31 mouse cellular contexts compared by ENCODE assay signal in the genomic region with DNA sequence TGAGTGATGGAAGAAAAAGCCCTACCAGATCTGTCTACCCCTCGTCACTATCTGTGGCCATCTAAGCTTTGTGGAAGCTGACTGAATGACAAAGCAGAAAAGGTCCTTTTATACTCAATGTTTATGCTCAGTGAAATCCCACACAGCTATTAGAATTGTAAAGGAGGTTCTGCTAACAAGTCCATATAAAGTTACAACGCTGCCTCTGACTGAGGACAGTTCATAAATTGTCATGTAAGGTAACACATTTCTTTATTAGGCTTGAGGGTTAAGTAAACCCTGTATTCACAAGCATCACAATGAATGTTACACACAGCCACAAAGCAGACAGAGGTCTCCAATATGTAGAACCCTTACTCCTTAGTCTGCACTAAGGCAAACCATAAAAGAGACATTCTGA. TPM values are rescaled to one million over a fixed set of nuclear protein-coding genes. Genes with fewer than 3 reads are reported as not detected.
DNase-seq lines count a peak whose midpoint lies in the region; ATAC-seq and TF ChIP-seq lines count a peak whose summit lies in the region.
"Had no signal": no experiment of that assay in that cellular context is flagged by ENCODE, and none has a peak within 500 bp of the region (broad histone marks: within the 10 kb centered on the region; RNA-seq: fewer than 3 reads in every experiment).

No protein-coding gene starts in this region.

- no peaks in the 10 kb centered on the region for H3K9me3 ChIP-seq in intestine, embryonic 14.5 days (ENCODE audit: control insufficient read depth, low read length)
- H3K9me3 ChIP-seq in intestine, embryonic 15.5 days: no peaks in the 10 kb centered on the region
- no peaks in the 10 kb centered on the region for H3K9me3 ChIP-seq in G1E (replicated peaks)
- no peaks in the 10 kb centered on the region for H3K9me3 ChIP-seq in forebrain, embryonic 16.5 days (ENCODE audit: control insufficient read depth, low read length)
- H3K9me3 ChIP-seq: embryonic facial prominence, embryonic 12.5 days; embryonic facial prominence, embryonic 15.5 days; hindbrain, embryonic 10.5 days; hindbrain, embryonic 13.5 days had no signal

- H3K4me1 ChIP-seq in intestine, embryonic 14.5 days (replicated peaks; ENCODE audit: control insufficient read depth, insufficient read depth, low read length): no peaks in the 10 kb centered on the region; the same call in 1 of the 2 replicates
- H3K4me1 ChIP-seq in intestine, embryonic 15.5 days (replicated peaks): no peaks in the 10 kb centered on the region
- H3K4me1 ChIP-seq in G1E (ENCODE audit: insufficient read depth, low read depth, low read length): peaks cover 23% of the 10 kb centered on the region
- peaks cover 2% of the 10 kb centered on the region; the same call in 1 of the 2 replicates for H3K4me1 ChIP-seq in forebrain, embryonic 16.5 days (replicated peaks; ENCODE audit: control insufficient read depth, insufficient read depth, low read length)
- H3K4me1 ChIP-seq: embryonic facial prominence, embryonic 15.5 days had no signal

- no peak for ATAC-seq in intestine, embryonic 14.5 days (replicated peaks; ENCODE audit: low FRiP score, low TSS enrichment, low read depth)
- ATAC-seq in intestine, embryonic 15.5 days: no peak
- ATAC-seq in G1E (ENCODE audit: extremely low read depth, insufficient number of reproducible peaks, low FRiP score, poor library complexity, severe bottlenecking): peak; percentile 23; the same call in 1 of the 2 replicates
- no peak for ATAC-seq in forebrain, embryonic 16.5 days
- ATAC-seq: CD4-positive, CD25-positive, alpha-beta regulatory T cell, adult 4 months; forebrain, embryonic 14.5 days; hindbrain, embryonic 16.5 days; Patski had no signal

- no peak overlapping the region for H3K4me3 ChIP-seq in intestine, embryonic 14.5 days (ENCODE audit: low read depth, low read length)
- H3K4me3 ChIP-seq in intestine, embryonic 15.5 days (replicated peaks): no peak overlapping the region
- no peak overlapping the region for H3K4me3 ChIP-seq in G1E (ENCODE audit: low read depth, low read length)
- H3K4me3 ChIP-seq in forebrain, embryonic 16.5 days (replicated peaks; ENCODE audit: low read length): no peak overlapping the region
- H3K4me3 ChIP-seq: embryonic facial prominence, embryonic 12.5 days; embryonic facial prominence, embryonic 15.5 days; heart, adult 2 months; hindbrain, embryonic 10.5 days; hindbrain, embryonic 13.5 days had no signal

- no peaks in the 10 kb centered on the region for H3K27me3 ChIP-seq in intestine, embryonic 14.5 days (replicated peaks; ENCODE audit: control insufficient read depth, insufficient read depth, low read length)
- H3K27me3 ChIP-seq in intestine, embryonic 15.5 days (replicated peaks): no peaks in the 10 kb centered on the region
- H3K27me3 ChIP-seq in G1E (ENCODE audit: insufficient read depth, low read length): no peaks in the 10 kb centered on the region
- H3K27me3 ChIP-seq in forebrain, embryonic 16.5 days (replicated peaks; ENCODE audit: control insufficient read depth, insufficient read depth, low read length): no peaks in the 10 kb centered on the region
- H3K27me3 ChIP-seq: embryonic facial prominence, embryonic 12.5 days; embryonic facial prominence, embryonic 15.5 days; hindbrain, embryonic 13.5 days; Patski had no signal

- H3K27ac ChIP-seq in intestine, embryonic 14.5 days (ENCODE audit: low read depth): 0 out of 2 replicates have a peak overlapping the region, but pooled peaks have one; percentile 16
- H3K27ac ChIP-seq in intestine, embryonic 15.5 days: no peak overlapping the region
- H3K27ac ChIP-seq in forebrain, embryonic 16.5 days (ENCODE audit: low read length): no peak overlapping the region
- H3K27ac ChIP-seq: embryonic facial prominence, embryonic 12.5 days; embryonic facial prominence, embryonic 15.5 days; heart, adult 2 months; hindbrain, embryonic 10.5 days; hindbrain, embryonic 13.5 days had no signal

- no peak for TF ChIP-seq CTCF in G1E (IDR thresholded peaks at IDR 0.05; ENCODE audit: low read depth, low read length)

- no peak for DNase-seq in intestine, embryonic 14.5 days (ENCODE audit: low spot score)
- DNase-seq in thymus, postnatal 0 days (ENCODE audit: low spot score): peak; percentile 47
- DNase-seq in thymus, adult 18-20 months: no peak
- DNase-seq in G1E (ENCODE audit: low spot score): no peak
- DNase-seq in right cerebral cortex, adult 18-20 months: no peak
- DNase-seq: adrenal gland, postnatal 10 days; adrenal gland, postnatal 36 days; cerebellum, adult 18-20 months; cerebellum, adult 9-10 months; cerebellum, postnatal 14 days; gastrocnemius, postnatal 25 days; heart, adult 2 months; heart, postnatal 10 days; heart, postnatal 36 days had no signal

- H3K4me2 ChIP-seq in intestine, embryonic 14.5 days (ENCODE audit: low read length): no peak overlapping the region
- no peak overlapping the region for H3K4me2 ChIP-seq in intestine, embryonic 15.5 days (replicated peaks)
- no peak overlapping the region for H3K4me2 ChIP-seq in forebrain, embryonic 16.5 days (ENCODE audit: low read length)
- H3K4me2 ChIP-seq: embryonic facial prominence, embryonic 12.5 days; embryonic facial prominence, embryonic 15.5 days; heart, embryonic 11.5 days; hindbrain, embryonic 13.5 days had no signal

- H3K9ac ChIP-seq in intestine, embryonic 14.5 days (ENCODE audit: low read length): no peak overlapping the region
- H3K9ac ChIP-seq in intestine, embryonic 15.5 days: no peak overlapping the region
- H3K9ac ChIP-seq in forebrain, embryonic 16.5 days (replicated peaks; ENCODE audit: low read depth, low read length): no peak overlapping the region
- H3K9ac ChIP-seq: embryonic facial prominence, embryonic 12.5 days; embryonic facial prominence, embryonic 15.5 days; hindbrain, embryonic 13.5 days had no signal

- 67% methylated on average over 2 of the region's 2 CpGs for WGBS in intestine, embryonic 14.5 days
- WGBS in intestine, embryonic 15.5 days: 66% methylated on average over 2 of the region's 2 CpGs
- 49% methylated on average over 2 of the region's 2 CpGs for WGBS in forebrain, embryonic 16.5 days

- no peaks in the 10 kb centered on the region for H3K36me3 ChIP-seq in intestine, embryonic 14.5 days (ENCODE audit: control insufficient read depth, insufficient read depth, low read length)
- H3K36me3 ChIP-seq in intestine, embryonic 15.5 days: no peaks in the 10 kb centered on the region
- peaks cover 2% of the 10 kb centered on the region for H3K36me3 ChIP-seq in G1E (replicated peaks)
- no peaks in the 10 kb centered on the region for H3K36me3 ChIP-seq in forebrain, embryonic 16.5 days (ENCODE audit: control insufficient read depth, insufficient read depth)
- H3K36me3 ChIP-seq: embryonic facial prominence, embryonic 12.5 days; embryonic facial prominence, embryonic 15.5 days; hindbrain, embryonic 10.5 days; hindbrain, embryonic 13.5 days had no signal

RNA-seq across cellular contexts. Expression of gene Rag2, which starts 0.5 kb away (rescaled TPM):
- 0.09 and 0.15 TPM in 2 replicates for polyA plus RNA-seq in intestine, embryonic 14.5 days (2014; fragmentation: Nextera tagmentation; extraction: Ambion mirVana)
- polyA plus RNA-seq in intestine, embryonic 15.5 days (2015; fragmentation: Nextera tagmentation; extraction: Ambion mirVana): 0.08 and 0.09 TPM in 2 replicates
- 116 and 143 TPM in 2 replicates for polyA plus RNA-seq in thymus, postnatal 0 days (2015; fragmentation: Nextera tagmentation; extraction: Ambion mirVana)
- total RNA-seq in G1E (2014; fragmentation: Nextera tagmentation) (not detected in 2 replicates), G1E (2017) (0.06 and 0.11 TPM in 2 replicates)
- not detected in 2 replicates for polyA plus RNA-seq in G1E (2012)
- not detected in 2 replicates for polyA plus RNA-seq in forebrain, embryonic 16.5 days (2015; fragmentation: Nextera tagmentation; extraction: Ambion mirVana)
- total RNA-seq: adrenal gland, adult 18-20 months; adrenal gland, postnatal 36 days; gastrocnemius, adult 8-10 months; gastrocnemius, postnatal 25 days; heart, adult 2 months; heart, postnatal 36 days had no signal
- polyA plus RNA-seq: C2C12; forebrain, embryonic 11.5 days; heart, adult 2 months; heart, embryonic 11.5 days; heart, embryonic 14.5 days; hindbrain, embryonic 10.5 days; hindbrain, embryonic 16.5 days; Patski had no signal

RNA-seq across cellular contexts. Expression of gene Rag1, which starts 25.3 kb away (rescaled TPM):
- not detected in 2 replicates for polyA plus RNA-seq in intestine, embryonic 14.5 days (2014; fragmentation: Nextera tagmentation; extraction: Ambion mirVana)
- polyA plus RNA-seq in intestine, embryonic 15.5 days (2015; fragmentation: Nextera tagmentation; extraction: Ambion mirVana): 0.03 TPM in 1 of 2 replicates, not detected in the other
- 319 and 337 TPM in 2 replicates for polyA plus RNA-seq in thymus, postnatal 0 days (2015; fragmentation: Nextera tagmentation; extraction: Ambion mirVana)
- total RNA-seq in G1E (2014; fragmentation: Nextera tagmentation): not detected in 2 replicates
- under 0.01 and 0.22 TPM in 2 replicates for total RNA-seq in G1E (2017)
- 0.01 TPM in 1 of 2 replicates, not detected in the other for polyA plus RNA-seq in G1E (2012)
- polyA plus RNA-seq in forebrain, embryonic 16.5 days (2015; fragmentation: Nextera tagmentation; extraction: Ambion mirVana): 0.05 and 0.07 TPM in 2 replicates
- total RNA-seq: adrenal gland, adult 18-20 months; adrenal gland, postnatal 36 days; gastrocnemius, adult 8-10 months; granulocyte monocyte progenitor cell, adult 5-6 weeks had no signal
- polyA plus RNA-seq: C2C12; CD4-positive, CD25-positive, alpha-beta regulatory T cell, adult 4 months; heart, embryonic 11.5 days; heart, embryonic 14.5 days; Patski had no signal

RNA-seq across cellular contexts. Expression of gene B230118H07Rik, which starts 25.3 kb away (rescaled TPM):
- polyA plus RNA-seq in intestine, embryonic 14.5 days (2014; fragmentation: Nextera tagmentation; extraction: Ambion mirVana): 52.3 and 64.4 TPM in 2 replicates
- 52.0 and 57.2 TPM in 2 replicates for polyA plus RNA-seq in intestine, embryonic 15.5 days (2015; fragmentation: Nextera tagmentation; extraction: Ambion mirVana)
- 109 and 145 TPM in 2 replicates for polyA plus RNA-seq in thymus, postnatal 0 days (2015; fragmentation: Nextera tagmentation; extraction: Ambion mirVana)
- 10.2 and 28.7 TPM in 2 replicates for total RNA-seq in G1E (2014; fragmentation: Nextera tagmentation)
- 72.1 and 76.4 TPM in 2 replicates for total RNA-seq in G1E (2017)
- 1.0 and 1.6 TPM in 2 replicates for polyA plus RNA-seq in G1E (2012)
- 44.1 and 44.4 TPM in 2 replicates for polyA plus RNA-seq in forebrain, embryonic 16.5 days (2015; fragmentation: Nextera tagmentation; extraction: Ambion mirVana)

RNA-seq across cellular contexts. Expression of gene Traf6, which starts 54.2 kb away (rescaled TPM):
- polyA plus RNA-seq in intestine, embryonic 14.5 days (2014; fragmentation: Nextera tagmentation; extraction: Ambion mirVana): 14.1 and 15.6 TPM in 2 replicates
- 8.2 and 9.2 TPM in 2 replicates for polyA plus RNA-seq in intestine, embryonic 15.5 days (2015; fragmentation: Nextera tagmentation; extraction: Ambion mirVana)
- 13.5 and 15.0 TPM in 2 replicates for polyA plus RNA-seq in thymus, postnatal 0 days (2015; fragmentation: Nextera tagmentation; extraction: Ambion mirVana)
- total RNA-seq in G1E (2014; fragmentation: Nextera tagmentation): 67.1 and 68.3 TPM in 2 replicates
- 26.1 and 26.6 TPM in 2 replicates for total RNA-seq in G1E (2017)
- 2.3 and 3.0 TPM in 2 replicates for polyA plus RNA-seq in G1E (2012)
- 9.7 and 13.7 TPM in 2 replicates for polyA plus RNA-seq in forebrain, embryonic 16.5 days (2015; fragmentation: Nextera tagmentation; extraction: Ambion mirVana)

Comparison
In these comparisons a context has a peak if more than half of its experiments do, and no peak if none do; other contexts are left out.
1. RNA of gene Rag2, which starts 0.5 kb away (polyA plus RNA-seq): 116 to 143 TPM in thymus, postnatal 0 days; 0.09 to 0.15 TPM in intestine, embryonic 14.5 days, not detected in forebrain, embryonic 16.5 days, 0.08 to 0.09 TPM in intestine, embryonic 15.5 days and not detected in G1E; every median in the first group is over 100 times any median in the second.
2. RNA of gene Rag1, which starts 25.3 kb away (polyA plus RNA-seq): 319 to 337 TPM in thymus, postnatal 0 days; 0.05 to 0.07 TPM in forebrain, embryonic 16.5 days, 0.03 TPM in intestine, embryonic 15.5 days, not detected in intestine, embryonic 14.5 days and 0.01 TPM in G1E; every median in the first group is over 100 times any median in the second.
3. RNA of gene B230118H07Rik, which starts 25.3 kb away (polyA plus RNA-seq): 109 to 145 TPM in thymus, postnatal 0 days, 52.0 to 57.2 TPM in intestine, embryonic 15.5 days, 52.3 to 64.4 TPM in intestine, embryonic 14.5 days and 44.1 to 44.4 TPM in forebrain, embryonic 16.5 days; 1.0 to 1.6 TPM in G1E; every median in the first group is over 10 times any median in the second.